Mouse (Mus musculus) layer of hippocampus, adult 2 months (tissue): ENCODE measurements around the gene Eva1b. TPM values are rescaled to one million over a fixed set of nuclear protein-coding genes. Genes with fewer than 3 reads are reported as not detected.

Source experiments
- DNase-seq, 2 experiments: peaks; one replicate each; pipeline ENCODE4 v3.0.0; 2022; ENCODE audit warnings: low spot score in 2 of 2
- H3K27ac ChIP-seq: fragments of 200-600 bp; 2 replicates; pipeline ENCODE4 v1.8.1; 2022
- H3K4me3 ChIP-seq: fragments of 200-600 bp; 2 replicates; pipeline ENCODE4 v1.8.1; 2022; ENCODE audit warnings: mild to moderate bottlenecking
- CTCF ChIP-seq: fragments of 200-600 bp; conservative IDR thresholded peaks from 2 replicates; pipeline ENCODE4 v1.8.1; 2022; ENCODE audit warnings: antibody characterized with exemption, mild to moderate bottlenecking, moderate library complexity
- total RNA-seq, 2 experiments: library from RNA; stranded (reverse); gene quantifications; 2 replicates each; pipeline ENCODE4 v1.2.3; 2021

Gene Eva1b
- total RNA-seq, 2 experiments from 2014 or later, result 3.3 to 3.6 TPM

DNA sequence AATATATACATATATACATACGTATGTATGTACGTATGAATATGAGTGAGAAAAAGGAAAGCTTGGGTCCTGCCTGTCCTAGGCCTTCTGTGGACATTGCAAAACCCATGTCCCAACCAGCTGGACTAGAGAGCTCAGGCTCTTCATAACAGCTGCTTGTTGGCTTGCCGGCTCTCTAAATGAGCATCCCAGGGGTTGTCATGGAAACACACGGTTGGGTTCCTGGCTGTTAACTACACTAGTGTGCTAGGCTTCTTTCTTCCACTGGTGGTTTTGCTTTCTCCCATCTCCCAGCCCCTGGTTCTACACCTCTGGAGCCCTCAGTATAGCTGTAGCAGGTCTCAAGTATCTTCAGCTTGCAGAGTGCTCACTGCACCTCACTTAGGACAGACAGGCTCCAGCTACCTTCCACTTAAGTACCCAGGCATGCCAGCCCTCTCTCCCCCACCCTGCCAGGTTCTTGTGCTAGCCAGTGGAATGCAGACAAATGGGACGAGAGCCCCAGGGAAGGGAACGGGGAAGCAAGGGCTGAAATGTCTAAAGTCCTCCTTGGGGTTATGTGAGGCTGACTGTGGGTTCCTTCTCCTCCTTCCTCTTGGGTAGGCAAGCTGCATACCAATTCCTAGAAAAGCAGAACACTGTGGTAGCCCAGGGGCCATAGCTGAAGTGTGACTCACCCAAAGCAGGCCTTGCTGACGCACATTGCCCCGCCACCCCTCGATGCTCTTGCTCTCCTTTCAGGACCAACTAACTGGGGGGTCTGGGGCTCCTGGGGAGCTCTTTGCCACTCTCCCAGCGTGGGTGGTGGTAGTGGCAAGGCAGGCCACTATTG lies 16.0 kb upstream of the Eva1b start:
- DNase-seq, result peak; percentile 64 to 82
- TF ChIP-seq CTCF, result peak; percentile 28
- H3K27ac ChIP-seq, result peak overlapping the region; percentile 86
- H3K4me3 ChIP-seq, result no peak overlapping the region

DNA sequence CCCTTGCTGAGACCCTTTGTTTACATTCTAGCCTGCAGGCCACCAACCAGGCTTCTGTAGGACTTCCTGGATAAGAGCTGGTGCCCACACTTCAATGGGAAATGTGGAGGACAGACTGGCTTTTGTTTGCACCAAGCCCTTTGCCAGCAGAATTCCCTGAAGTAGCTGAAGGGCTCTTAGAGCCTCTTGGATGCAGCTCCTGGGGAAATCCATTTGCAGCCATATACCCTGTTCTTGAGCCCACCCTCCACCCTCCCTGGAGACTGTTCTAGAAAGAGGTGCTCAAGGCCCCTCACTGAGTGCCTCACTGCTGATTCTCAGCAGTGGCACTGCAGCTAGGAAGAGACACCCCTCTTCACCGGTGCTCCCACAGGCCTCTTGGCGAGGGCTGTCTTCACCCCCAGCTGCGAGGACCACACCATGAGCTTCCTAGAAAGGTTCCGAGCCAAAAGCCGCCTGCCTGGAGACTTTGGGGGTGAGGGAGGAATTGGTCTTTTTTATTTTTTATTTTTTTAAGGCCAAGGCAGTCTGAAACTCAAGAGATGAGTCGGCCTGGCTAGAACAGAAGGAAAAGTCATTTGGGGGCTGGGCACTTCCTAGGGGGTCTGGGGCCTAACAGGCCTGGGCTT lies 14.8 kb upstream of the Eva1b start:
- no peak for TF ChIP-seq CTCF
- Histone ChIP-seq H3K4me3 (no peak overlapping the region), H3K27ac (peak overlapping the region; percentile 86)
- DNase-seq, result no peak

DNA sequence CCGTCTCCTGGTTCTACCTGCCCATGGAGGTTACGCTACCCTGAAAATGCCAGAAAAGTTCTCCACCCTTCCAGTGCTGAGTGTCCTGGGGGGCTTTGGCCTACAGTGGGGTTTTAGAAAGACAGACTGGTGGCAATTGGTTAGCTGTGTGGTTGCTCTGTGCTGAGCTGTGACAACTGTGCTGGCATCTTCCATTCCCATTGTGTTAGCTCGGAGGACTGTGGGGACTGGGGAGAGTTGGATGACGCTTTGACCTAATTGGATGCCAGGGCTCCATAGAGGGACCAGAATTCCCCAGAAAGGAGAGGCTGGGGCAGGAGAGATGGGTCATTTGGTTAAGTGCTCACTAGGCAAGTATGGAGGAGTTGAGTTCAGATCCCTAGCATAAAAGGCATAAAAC lies 13.3 kb upstream of the Eva1b start:
- TF ChIP-seq CTCF, result no peak
- H3K4me3 ChIP-seq, result no peak overlapping the region
- DNase-seq, result no peak
- peak overlapping the region; percentile 28 for H3K27ac ChIP-seq

DNA sequence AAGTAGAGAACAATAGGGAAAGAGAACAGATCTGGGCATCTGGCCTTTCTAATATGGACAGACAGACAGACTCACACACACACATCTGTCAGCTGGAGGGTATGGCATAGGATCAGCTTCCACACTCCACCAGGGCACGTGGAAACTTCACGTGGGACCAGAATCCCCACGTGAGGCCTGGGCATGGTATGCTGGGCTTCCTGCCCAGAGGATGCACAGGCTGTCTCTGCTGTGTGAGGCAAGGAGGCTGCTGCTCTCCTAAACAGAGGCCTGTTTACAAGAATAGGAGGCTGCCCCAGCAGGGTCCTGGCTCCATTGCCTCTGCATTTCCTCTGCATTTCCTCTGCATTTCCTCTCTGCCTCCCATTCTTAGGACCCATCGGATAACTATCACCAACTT lies 12.9 kb upstream of the Eva1b start:
- Histone ChIP-seq H3K4me3 (no peak overlapping the region), H3K27ac (peak overlapping the region; percentile 28)
- no peak for DNase-seq
- TF ChIP-seq CTCF, result no peak

DNA sequence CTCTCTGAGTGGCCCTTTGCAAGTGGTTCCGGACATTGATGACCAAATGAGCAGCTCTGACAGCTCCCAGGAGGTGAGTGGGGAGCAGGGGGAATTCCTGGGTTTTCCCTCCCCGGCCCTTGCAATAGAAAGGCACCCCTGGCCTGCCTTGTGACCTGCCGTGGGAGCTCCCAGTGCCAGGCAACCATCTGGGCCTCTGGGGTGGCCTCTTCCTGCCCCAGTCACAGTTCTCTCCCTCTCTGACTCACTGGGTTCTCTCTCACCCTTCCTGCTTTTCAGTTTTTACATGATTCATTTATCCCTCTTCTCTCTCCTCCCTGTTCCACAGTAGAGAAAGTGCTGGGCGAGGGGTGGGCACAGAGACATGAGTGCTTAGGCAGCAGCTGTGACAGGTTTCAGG lies 9.8 kb upstream of the Eva1b start:
- DNase-seq, result no peak
- Histone ChIP-seq H3K4me3 (no peak overlapping the region), H3K27ac (no peak overlapping the region)
- TF ChIP-seq CTCF, result no peak

DNA sequence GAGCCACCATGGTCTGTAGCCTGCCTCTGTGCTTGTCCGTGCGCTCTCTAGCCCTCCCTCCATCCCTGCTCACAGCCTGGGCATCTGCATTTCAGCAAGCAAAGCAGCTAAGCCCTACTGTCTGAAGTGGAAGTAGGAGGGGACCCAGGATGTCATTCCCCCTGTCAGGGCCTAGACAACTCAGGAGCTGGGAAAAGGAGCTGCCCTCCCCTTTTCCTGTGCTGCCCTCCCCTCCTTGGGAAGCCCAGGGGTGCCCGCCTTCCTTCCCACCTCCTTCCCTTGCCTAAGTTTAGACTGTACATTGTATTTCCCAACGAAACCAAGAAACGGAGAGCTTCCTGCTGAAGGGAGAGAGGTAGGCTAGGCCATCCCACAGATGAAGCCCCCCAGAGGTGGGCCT lies 6.5 kb upstream of the Eva1b start:
- H3K4me3 ChIP-seq, result no peak overlapping the region
- no peak for TF ChIP-seq CTCF
- DNase-seq, result no peak
- no peak overlapping the region for H3K27ac ChIP-seq

DNA sequence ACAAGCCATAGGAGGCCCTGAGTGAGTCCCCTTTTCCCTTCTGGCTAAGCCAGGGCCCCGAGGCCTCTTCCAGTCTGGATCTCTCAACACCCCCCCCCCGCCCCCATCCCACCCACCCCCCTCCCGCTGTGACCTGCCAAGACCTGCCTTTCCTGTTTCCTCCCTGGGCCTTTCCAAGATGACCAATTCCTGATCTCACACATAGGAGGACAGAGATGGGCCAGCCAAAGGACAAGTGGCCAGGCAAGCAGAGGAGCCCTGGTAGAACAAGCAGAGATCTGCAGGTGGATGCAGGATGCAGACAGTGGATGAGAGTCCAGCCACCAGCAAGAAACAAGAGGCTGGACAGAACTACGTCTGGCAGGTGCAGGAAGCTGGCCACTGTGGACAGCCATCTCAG lies 2.1 kb upstream of the Eva1b start:
- no peak overlapping the region for H3K4me3 ChIP-seq
- TF ChIP-seq CTCF, result no peak; the same call in 1 of the 2 replicates
- DNase-seq, result no peak
- no peak overlapping the region for H3K27ac ChIP-seq

DNA sequence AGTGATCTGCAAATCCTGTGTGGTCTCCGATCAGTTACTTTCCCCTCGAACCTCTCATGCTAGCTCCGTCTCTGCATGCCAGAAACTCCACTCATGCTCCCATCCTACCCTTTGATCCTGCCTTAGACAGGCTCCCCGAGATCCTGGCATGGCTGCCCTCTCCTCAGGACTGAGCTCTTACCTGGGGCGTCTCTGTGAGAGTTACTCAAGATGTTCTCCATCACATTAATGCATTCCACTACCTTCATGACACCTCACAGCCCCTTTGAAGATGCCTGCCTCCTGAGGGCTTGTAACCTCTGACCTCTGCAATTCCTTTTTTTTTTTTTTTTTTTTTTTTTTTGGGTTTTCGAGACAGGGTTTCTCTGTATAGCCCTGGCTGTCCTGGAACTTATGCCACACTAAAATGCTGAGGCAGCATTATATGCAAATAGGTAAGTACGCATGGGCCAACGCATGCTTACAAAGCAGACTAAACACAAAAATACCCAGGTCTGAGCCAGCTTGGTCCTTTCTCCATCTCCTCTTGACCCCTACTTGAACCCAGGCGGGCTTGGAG lies 491 bp upstream of the Eva1b start:
- H3K27ac ChIP-seq, result no peak overlapping the region
- no peak for TF ChIP-seq CTCF

DNA sequence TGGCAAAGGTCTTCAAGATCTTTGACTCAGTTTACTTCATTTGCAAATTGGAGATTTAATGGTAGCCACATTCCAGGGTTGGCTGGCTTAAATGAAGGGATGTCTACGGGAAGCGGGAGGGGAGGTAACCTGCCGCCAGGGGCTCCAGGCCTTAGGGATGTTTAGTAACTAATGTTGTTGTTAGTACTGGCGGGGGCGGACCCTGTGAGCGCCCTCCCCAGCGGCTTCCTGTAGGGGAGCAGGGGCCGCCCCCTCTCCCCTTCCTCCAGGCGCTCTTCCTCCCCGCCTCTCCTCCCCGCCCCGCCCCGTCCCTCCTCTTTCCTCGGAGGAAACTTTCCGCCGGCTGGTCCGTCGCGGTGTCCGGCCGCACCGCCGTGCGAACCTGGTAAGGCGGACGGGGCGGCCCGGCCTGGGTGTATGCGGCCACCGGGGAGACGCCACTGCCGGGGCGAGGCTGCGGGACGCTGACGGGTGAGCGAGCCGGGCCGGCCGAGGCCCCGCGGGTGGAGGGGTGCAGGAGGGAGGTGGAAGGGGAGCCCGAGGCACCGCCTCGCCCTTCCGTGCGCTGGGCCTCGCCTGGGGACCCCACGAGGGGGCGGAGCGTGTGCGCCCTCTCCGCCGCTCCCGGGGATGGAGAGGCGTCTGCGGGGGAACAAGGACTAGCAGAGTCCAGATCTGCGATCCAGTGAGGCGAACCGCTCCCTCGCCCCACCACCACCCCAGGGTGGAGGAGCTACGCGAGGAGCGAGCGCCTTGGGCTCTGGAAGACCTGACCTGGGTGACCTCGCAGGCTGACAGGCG lies 817 bp downstream of the Eva1b start:
- no peak for DNase-seq
- Histone ChIP-seq H3K4me3 (peak overlapping the region; percentile 61), H3K27ac (peak overlapping the region; percentile 67; the same call in 1 of the 2 replicates)
- TF ChIP-seq CTCF, result peak; percentile 49

More for the DNA sequence above, 491 bp upstream of the Eva1b start:
- no peak overlapping the region for H3K4me3 ChIP-seq
- DNase-seq, result no peak

DNA sequence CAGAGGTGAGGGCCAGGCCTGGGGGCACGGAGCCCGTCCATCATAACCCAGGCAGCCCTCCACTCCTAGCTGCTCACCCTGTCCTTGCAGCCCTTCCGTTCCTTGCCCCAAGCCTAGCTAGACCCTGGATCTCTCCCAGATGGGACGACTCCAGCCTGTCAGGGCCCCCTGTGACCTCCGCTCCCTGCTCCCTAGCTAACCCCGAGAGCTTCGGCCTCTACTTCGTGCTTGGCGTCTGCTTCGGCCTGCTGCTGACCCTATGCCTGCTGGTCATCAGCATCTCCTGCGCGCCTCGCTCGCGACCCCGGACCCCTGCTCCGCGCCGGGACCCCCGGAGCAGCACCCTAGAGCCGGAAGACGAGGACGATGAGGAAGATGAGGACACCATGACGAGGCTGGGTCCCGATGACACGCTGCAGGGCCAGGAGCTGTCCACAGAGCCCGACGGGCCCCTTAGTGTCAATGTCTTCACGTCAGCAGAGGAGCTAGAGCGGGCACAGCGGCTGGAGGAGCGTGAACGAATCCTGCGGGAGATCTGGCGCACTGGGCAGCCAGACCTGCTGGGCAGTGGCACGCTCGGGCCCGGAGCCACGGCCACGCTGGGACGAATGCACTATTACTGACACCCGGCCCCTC lies 1.6 kb downstream of the Eva1b start:
- Histone ChIP-seq H3K27ac (peak overlapping the region; percentile 67; the same call in 1 of the 2 replicates), H3K4me3 (peak overlapping the region; percentile 61)
- TF ChIP-seq CTCF, result no peak
- no peak for DNase-seq

DNA sequence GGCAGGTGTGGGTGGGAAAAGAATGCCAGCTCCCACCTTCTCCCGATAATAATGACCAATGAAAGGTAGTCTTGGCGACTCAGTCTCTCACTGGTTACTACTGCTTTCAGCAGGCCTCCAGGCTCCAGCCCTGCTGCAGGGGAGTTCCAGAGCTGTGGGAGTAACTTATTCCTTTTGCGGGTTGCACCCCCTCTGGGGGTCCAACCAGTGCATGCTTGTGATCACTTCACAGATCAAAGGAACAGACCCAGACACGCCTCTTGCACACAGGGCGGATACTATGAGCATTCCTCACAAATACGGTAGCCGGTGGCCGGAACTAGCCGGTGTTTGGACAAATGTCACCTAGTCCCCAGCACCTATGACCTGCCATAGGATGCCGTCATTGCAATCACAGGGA lies 2.3 kb downstream of the Eva1b start:
- no peak for DNase-seq
- no peak for TF ChIP-seq CTCF
- peak overlapping the region; percentile 61; the same call in 1 of the 2 replicates for H3K4me3 ChIP-seq
- H3K27ac ChIP-seq, result no peak overlapping the region

DNA sequence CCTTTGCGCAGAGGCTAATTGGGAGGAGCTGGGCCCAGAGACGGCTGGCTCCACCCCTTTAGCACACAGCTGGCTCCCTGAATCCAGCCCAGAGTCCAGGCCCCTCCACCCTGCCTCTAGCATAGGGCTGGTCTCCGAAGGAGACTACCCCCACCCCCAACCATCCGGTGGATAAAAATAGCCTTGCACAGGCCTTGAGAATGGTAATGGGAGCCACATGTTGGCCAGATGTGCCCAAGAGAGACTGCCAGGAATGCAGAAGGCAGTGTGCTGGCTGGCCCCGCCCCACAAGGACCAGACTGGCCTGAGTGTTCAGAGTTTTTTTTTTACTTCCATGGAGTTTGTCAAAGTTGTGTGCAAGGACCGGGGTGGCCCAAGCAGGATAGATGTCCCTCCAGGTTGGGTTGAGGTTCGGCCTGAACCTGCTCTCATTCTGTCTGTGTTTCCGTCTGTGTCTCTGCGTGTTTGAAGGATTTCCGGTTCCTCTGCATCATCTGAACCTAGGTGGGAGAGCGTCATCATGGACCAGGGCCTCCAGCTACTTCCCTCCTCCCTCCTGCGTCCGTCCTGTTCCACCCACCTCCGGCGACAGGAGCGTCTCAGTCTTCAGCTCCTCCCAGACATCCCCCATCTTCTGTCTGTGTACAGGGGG lies 2.9 kb downstream of the Eva1b start:
- no peak overlapping the region; the same call in 1 of the 2 replicates for H3K4me3 ChIP-seq
- no peak for DNase-seq
- no peak for TF ChIP-seq CTCF

More for the DNA sequence above, 2.9 kb downstream of the Eva1b start:
- H3K27ac ChIP-seq, result no peak overlapping the region
